Mouse (Mus musculus) stomach, postnatal 0 days (tissue): ENCODE results near the gene Mpp1. TPM values are rescaled to one million over a fixed set of nuclear protein-coding genes. Genes with fewer than 3 reads are reported as not detected.

Experiments used
- ATAC-seq: fragments of 200-750 bp; cut with Nextera tagmentation; 2 replicates; pipeline ENCODE4 v1.8.0; 2017; ENCODE audit not compliant: low FRiP score, low TSS enrichment
- DNase-seq: peaks from one replicate; pipeline ENCODE4 v3.0.0-alpha.2; 2016; ENCODE audit warnings: low spot score
- H3K27ac ChIP-seq: fragments of 300-500 bp; sonication (generic); replicated peaks from 2 replicates; pipeline ENCODE4 v1.5.1; 2014; ENCODE audit warnings: mild to moderate bottlenecking, control low read depth
- H3K27me3 ChIP-seq: fragments of 300-500 bp; sonication (generic); 2 replicates; pipeline ENCODE4 v1.6.1; 2014; ENCODE audit warnings: low read length; ENCODE audit not compliant: control insufficient read depth, insufficient read depth
- H3K36me3 ChIP-seq: fragments of 300-500 bp; sonication (generic); 2 replicates; pipeline ENCODE4 v1.6.1; 2014; ENCODE audit warnings: low read length, mixed read lengths; ENCODE audit not compliant: control insufficient read depth, insufficient read depth
- H3K4me1 ChIP-seq: fragments of 300-500 bp; sonication (generic); replicated peaks from 2 replicates; pipeline ENCODE4 v1.6.1; 2014; ENCODE audit warnings: antibody characterized with exemption; ENCODE audit not compliant: control insufficient read depth, insufficient read depth
- H3K4me2 ChIP-seq: fragments of 300-500 bp; sonication (generic); replicated peaks from 2 replicates; pipeline ENCODE4 v1.6.1; 2014; ENCODE audit warnings: low read depth, mild to moderate bottlenecking, control low read depth, moderate library complexity
- H3K4me3 ChIP-seq: fragments of 300-500 bp; sonication (generic); 2 replicates; pipeline ENCODE4 v1.5.1; 2014; ENCODE audit warnings: low read depth, low read length, control low read depth
- H3K9ac ChIP-seq: fragments of 300-500 bp; sonication (generic); 2 replicates; pipeline ENCODE4 v1.6.1; 2014; ENCODE audit warnings: mild to moderate bottlenecking, low read length, control low read depth, mixed read lengths
- H3K9me3 ChIP-seq: fragments of 300-500 bp; sonication (generic); 2 replicates; pipeline ENCODE4 v1.6.1; 2016; ENCODE audit warnings: low read length; ENCODE audit not compliant: control insufficient read depth
- CTCF ChIP-seq: IDR thresholded peaks from 2 replicates; pipeline ENCODE4 v1.5.1; 2016; ENCODE audit warnings: antibody characterized with exemption, low read depth, mild to moderate bottlenecking, moderate library complexity
- EP300 ChIP-seq: optimal IDR thresholded peaks from 2 replicates; pipeline ENCODE3; 2016; ENCODE audit warnings: antibody characterized with exemption
- WGBS: fragments of 180-500 bp; shearing (Covaris S2); extraction: QIAGEN DNeasy Blood & Tissue Kit; methylation state at CpG from one replicate; pipeline ENCODE4 v1.1.7; 2014; 5-methylcytosine and 5-hydroxymethylcytosine counted together
- polyA plus RNA-seq: library from polyadenylated mRNA; unstranded; fragments of >200 nt; fragmentation: Nextera tagmentation; extraction: Ambion mirVana; gene quantifications from 2 replicates; pipeline ENCODE4 v1.2.1, GENCODE M21; 2015

The Mpp1 gene
- polyA plus RNA-seq, 1 experiment from 2014 or later: 52.5 TPM

DNA sequence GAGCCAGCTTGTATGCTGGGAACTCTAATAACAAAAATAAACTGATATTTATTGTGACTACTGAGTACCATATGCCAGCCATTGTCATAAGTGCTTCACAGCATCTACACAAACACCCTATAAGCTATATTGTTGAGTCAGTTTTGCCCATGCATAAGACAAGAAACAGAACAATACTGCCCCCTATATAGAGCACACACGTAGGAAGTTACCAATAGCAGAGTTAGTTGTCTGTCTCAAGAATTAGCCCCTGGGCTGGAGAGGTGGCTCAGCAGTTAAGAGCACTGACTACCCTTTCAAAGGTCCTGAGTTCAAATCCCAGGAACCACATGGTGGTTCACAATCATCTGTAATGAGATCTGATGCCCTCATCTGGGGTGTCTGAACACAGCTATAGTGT is 45.2 kb downstream of the Mpp1 start:
- ATAC-seq (no peak), DNase-seq (no peak)
- no peaks in the 10 kb centered on the region for H3K9me3 ChIP-seq
- WGBS: 21% methylated on average over 1 of the region's 1 CpGs
- no peak overlapping the region for H3K27ac ChIP-seq
- no peaks in the 10 kb centered on the region for H3K4me1 ChIP-seq
- H3K27me3 ChIP-seq: no peaks in the 10 kb centered on the region
- no peaks in the 10 kb centered on the region for H3K36me3 ChIP-seq
- no peak overlapping the region for H3K4me2 ChIP-seq
- TF ChIP-seq EP300: no peak
- peak; percentile 40 for TF ChIP-seq CTCF
- no peak overlapping the region for H3K4me3 ChIP-seq
- no peak overlapping the region for H3K9ac ChIP-seq

DNA sequence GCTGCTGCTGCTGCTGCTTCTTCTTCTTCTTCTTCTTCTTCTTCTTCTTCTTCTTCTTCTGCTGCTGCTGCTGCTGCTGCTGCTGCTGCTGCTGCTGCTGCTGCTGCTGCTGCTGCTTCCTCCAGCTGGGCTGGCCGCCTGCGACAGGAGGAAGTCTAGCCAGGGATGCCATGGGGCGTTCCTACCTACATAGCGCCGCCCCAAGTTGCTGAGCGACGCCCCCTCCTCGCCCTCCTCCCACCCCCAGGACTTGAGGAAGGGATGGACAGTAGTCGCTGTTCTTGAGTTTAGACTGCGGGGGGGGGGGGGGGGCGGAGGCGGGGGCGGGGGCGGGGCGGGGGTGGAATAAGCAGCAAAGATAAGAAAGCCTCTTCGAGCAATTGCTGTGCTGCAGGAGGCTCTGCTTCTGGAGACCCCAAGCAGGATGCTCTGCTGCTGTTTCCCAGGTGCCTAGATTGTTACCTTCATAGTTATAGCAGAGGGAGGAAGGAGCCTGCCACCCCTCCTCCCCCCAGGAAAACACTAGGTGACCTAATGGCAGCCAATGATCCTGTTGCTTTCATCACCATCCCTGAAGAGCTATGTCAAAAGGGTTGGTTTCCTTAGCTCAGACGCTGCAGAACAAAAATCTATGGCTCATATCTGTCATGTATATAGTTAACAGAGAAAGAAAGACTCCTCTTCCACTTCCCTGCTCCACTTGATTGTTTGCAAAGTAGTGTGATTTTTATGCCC is 45.9 kb downstream of the Mpp1 start, which contains the start of gene Gab3:
Gab3 (minus strand) TSS at position 685 of the 735 bp plus-strand sequence.
- H3K9me3 ChIP-seq: no peaks in the 10 kb centered on the region
- H3K4me3 ChIP-seq: peak within 1 kb of the TSS; percentile 42
- peak; percentile 75; the same call in 1 of the 2 replicates for ATAC-seq
- DNase-seq: peak; percentile 42
- H3K27me3 ChIP-seq: no peaks in the 10 kb centered on the region
- H3K4me1 ChIP-seq: no peaks in the 10 kb centered on the region
- H3K36me3 ChIP-seq: no peaks in the 10 kb centered on the region
- no peak for TF ChIP-seq CTCF
- TF ChIP-seq EP300: no peak
- H3K4me2 ChIP-seq: peak within 1 kb of the TSS; percentile 53
- H3K27ac ChIP-seq: no peak within 1 kb of the TSS; the same call in 1 of the 2 replicates
- H3K9ac ChIP-seq: peak within 1 kb of the TSS; percentile 55
- 25% methylated on average over 4 of the region's 17 CpGs for WGBS

DNA sequence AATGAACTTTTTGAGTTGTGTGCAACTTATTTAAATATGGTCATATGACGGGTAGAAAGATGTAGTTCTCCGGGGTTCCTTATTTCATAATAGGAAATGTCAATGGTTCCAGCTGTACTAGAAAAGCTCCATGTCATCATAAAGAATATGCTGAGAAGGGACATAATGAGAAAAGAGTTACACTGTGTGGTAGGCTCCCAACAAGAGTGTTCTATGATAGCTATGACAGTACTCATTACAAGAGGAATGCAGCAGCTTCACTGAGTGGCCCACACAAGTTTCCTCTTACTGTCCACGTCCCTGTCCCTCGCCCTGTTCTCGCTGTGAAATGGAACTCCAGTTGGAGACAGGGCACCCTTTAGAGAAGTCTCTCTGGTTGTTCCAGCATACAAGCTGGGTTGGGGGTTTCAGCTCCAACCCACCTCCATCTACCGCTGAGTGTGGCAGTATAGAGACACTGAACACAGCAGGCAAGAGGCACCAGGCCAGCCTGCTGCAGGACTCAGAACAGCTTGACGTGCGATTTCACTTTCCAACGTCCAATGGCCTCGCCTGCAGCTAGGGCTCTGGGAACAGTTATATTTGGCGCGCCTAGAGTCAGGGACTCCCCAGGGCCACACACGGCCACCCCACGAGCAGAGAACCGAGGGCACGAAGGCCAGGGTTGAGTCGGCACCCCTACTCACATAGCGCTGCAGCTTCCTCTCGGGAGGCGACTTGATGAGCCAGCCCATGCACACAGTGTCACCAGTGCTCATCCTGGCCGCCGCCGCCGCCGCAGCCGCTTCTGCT is 46.6 kb downstream of the Mpp1 start:
- Histone ChIP-seq H3K9me3 (no peaks in the 10 kb centered on the region), H3K4me3 (peak overlapping the region; percentile 42), H3K9ac (peak overlapping the region; percentile 55), H3K27me3 (no peaks in the 10 kb centered on the region), H3K27ac (no peak overlapping the region; the same call in 1 of the 2 replicates), H3K4me1 (no peaks in the 10 kb centered on the region), H3K4me2 (peak overlapping the region; percentile 53), H3K36me3 (no peaks in the 10 kb centered on the region)
- ATAC-seq (0 out of 2 replicates have a peak, but pooled peaks have one; percentile 18), DNase-seq (peak; percentile 15)
- TF ChIP-seq EP300: no peak
- no peak for TF ChIP-seq CTCF
- 19% methylated on average over 26 of the region's 26 CpGs for WGBS

DNA sequence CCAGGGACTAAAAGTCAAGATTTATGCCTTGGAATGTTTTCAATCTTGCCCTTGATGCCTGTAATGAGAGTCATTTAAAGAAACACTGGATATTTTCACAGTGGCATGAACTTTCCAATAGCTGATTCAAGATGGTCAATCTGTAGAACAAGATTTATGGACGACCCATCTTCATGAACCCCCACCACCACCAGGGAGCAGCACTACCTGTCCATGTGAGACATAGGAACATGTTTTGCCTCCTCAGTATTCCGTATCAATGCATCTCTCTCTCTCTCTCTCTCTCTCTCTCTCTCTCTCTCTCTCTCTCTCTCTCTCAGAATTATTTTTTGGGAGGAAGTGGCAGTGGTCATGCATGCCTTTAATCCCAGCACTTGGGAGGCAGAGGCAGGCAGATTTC is 48.5 kb downstream of the Mpp1 start:
- ATAC-seq (no peak), DNase-seq (no peak)
- 55% methylated on average over 2 of the region's 2 CpGs for WGBS
- Histone ChIP-seq H3K4me3 (no peak overlapping the region), H3K36me3 (no peaks in the 10 kb centered on the region), H3K9me3 (no peaks in the 10 kb centered on the region), H3K27ac (no peak overlapping the region), H3K4me2 (no peak overlapping the region), H3K4me1 (no peaks in the 10 kb centered on the region), H3K9ac (no peak overlapping the region), H3K27me3 (no peaks in the 10 kb centered on the region)
- TF ChIP-seq EP300: no peak
- TF ChIP-seq CTCF: peak; percentile 37; the same call in 1 of the 2 replicates

Other genes starting within 250 kb of the Mpp1 start
- 1.3 and 1.5 TPM in 2 replicates for gene Gab3, start 45.6 kb downstream of the Mpp1 start, polyA plus RNA-seq
- gene Dkc1, start 35.2 kb downstream of the Mpp1 start, polyA plus RNA-seq: 43.2 and 52.4 TPM in 2 replicates
- gene Smim9, start 32.8 kb upstream of the Mpp1 start, polyA plus RNA-seq: not detected in 2 replicates